Mouse (Mus musculus) T-cell, adult 2 months (primary cell): ENCODE measurements around the gene Idua.
A peak's percentile ranks its signal among the peaks of the same experiment; 100 is the strongest.

Source experiments
- DNase-seq: peaks from one replicate; pipeline ENCODE4 v3.0.0; 2022; ENCODE audit warnings: low spot score

Idua gene

GRCm38 (mm10) chr5:108726557-108727248 is 66.6 kb downstream of the Idua start:
- DNase-seq = peak; percentile 21

DNA sequence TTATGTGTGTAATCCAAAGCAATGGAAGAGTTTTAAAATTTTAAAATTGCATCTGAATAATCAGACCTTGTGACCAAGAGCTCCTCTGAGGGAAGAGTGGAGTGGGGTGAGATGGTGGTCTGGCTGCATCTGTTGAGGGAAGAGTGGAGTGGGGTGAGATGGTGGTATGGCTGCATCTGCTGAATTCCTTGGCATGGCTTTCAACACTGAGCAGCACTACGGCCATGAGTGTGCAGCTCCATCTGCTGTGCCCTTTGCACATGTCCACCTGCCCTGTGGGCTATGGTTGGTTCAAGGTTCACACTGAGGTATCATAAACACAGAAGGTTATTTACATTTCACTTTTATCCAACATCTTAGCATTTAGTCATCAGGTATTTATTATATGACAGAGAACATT is 67.3 kb downstream of the Idua start:
- no peak for DNase-seq
